Mouse (Mus musculus) myocyte (in vitro differentiated cells): Measurements from ENCODE around the gene Cdc26. TPM values are rescaled to one million over a fixed set of nuclear protein-coding genes. Genes with fewer than 3 reads are reported as not detected.

Experiments used
- H3K27me3 ChIP-seq: one replicate; pipeline ENCODE4 v1.6.1; 2011; ENCODE audit not compliant: control insufficient read depth, insufficient read depth, insufficient read length
- H3K36me3 ChIP-seq: one replicate; pipeline ENCODE4 v1.6.1; 2011; ENCODE audit not compliant: control insufficient read depth, insufficient read depth
- H3K4me2 ChIP-seq: one replicate; pipeline ENCODE4 v1.6.1; 2011; ENCODE audit warnings: low read depth, control low read depth
- H3K4me3 ChIP-seq: one replicate; pipeline ENCODE4 v1.5.1; 2011; ENCODE audit warnings: mild to moderate bottlenecking, control low read depth, moderate library complexity
- H3K79me2 ChIP-seq: one replicate; pipeline ENCODE4 v1.6.1; 2011; ENCODE audit not compliant: control insufficient read depth, insufficient read depth
- H3ac ChIP-seq: one replicate; pipeline ENCODE4 v1.6.1; 2011; ENCODE audit not compliant: control insufficient read depth, insufficient read length
- CEBPB ChIP-seq: IDR thresholded peaks from 2 replicates; pipeline ENCODE4 v1.6.1; 2011; ENCODE audit warnings: mild to moderate bottlenecking, moderate library complexity; ENCODE audit not compliant: poor library complexity, insufficient read depth, severe bottlenecking
- E2F4 ChIP-seq: IDR thresholded peaks from one replicate; pipeline ENCODE4 v1.6.1; 2011; ENCODE audit warnings: mild to moderate bottlenecking, control low read depth, moderate library complexity; ENCODE audit not compliant: insufficient read depth
- MAX ChIP-seq: IDR thresholded peaks from one replicate; pipeline ENCODE4 v1.6.1; 2011; ENCODE audit warnings: low read depth, mild to moderate bottlenecking, control low read depth
- MYOD1 ChIP-seq, 3 experiments: IDR thresholded peaks; one replicate each; pipeline ENCODE4 v1.6.1; 2011; ENCODE audit warnings: control low read depth in 2 of 3, low read depth in 2 of 3, mild to moderate bottlenecking in 2 of 3, moderate library complexity in 1 of 3; ENCODE audit not compliant: insufficient read length in 2 of 3, control insufficient read depth in 1 of 3
- MYOG ChIP-seq, 3 experiments: IDR thresholded peaks; one replicate each; pipeline ENCODE4 v1.6.1; 2011; ENCODE audit warnings: control low read depth in 2 of 3, low read depth in 2 of 3, mild to moderate bottlenecking in 2 of 3; ENCODE audit not compliant: insufficient read length in 2 of 3, control insufficient read depth in 1 of 3, insufficient read depth in 1 of 3
- POLR2A ChIP-seq: IDR thresholded peaks from one replicate; pipeline ENCODE4 v1.6.1; 2011; ENCODE audit warnings: low read depth, mild to moderate bottlenecking, control low read depth, moderate library complexity; ENCODE audit not compliant: insufficient read length
- POLR2AphosphoS2 ChIP-seq: IDR thresholded peaks from one replicate; pipeline ENCODE4 v1.6.1; 2011; ENCODE audit warnings: low read depth, control low read depth; ENCODE audit not compliant: insufficient read length
- REST ChIP-seq: IDR thresholded peaks from one replicate; pipeline ENCODE4 v1.6.1; 2011; ENCODE audit warnings: mild to moderate bottlenecking, control low read depth, moderate library complexity; ENCODE audit not compliant: insufficient read depth, insufficient read length
- SRF ChIP-seq: IDR thresholded peaks from one replicate; pipeline ENCODE4 v1.6.1; 2011; ENCODE audit warnings: low read depth; ENCODE audit not compliant: control insufficient read depth, insufficient read length
- TCF12 ChIP-seq: IDR thresholded peaks from one replicate; pipeline ENCODE4 v1.6.1; 2011; ENCODE audit warnings: mild to moderate bottlenecking, control low read depth; ENCODE audit not compliant: poor library complexity, insufficient read depth, severe bottlenecking
- TCF3 ChIP-seq: IDR thresholded peaks from one replicate; pipeline ENCODE4 v1.6.1; 2011; ENCODE audit warnings: low read depth, control low read depth; ENCODE audit not compliant: insufficient read length
- USF1 ChIP-seq: IDR thresholded peaks from one replicate; pipeline ENCODE4 v1.6.1; 2011; ENCODE audit warnings: low read depth, mild to moderate bottlenecking, control low read depth, moderate library complexity
- polyA plus RNA-seq: library from polyadenylated mRNA; unstranded; fragments of >200 nt; fragmentation: generic; extraction: Trizol; gene quantifications from one replicate; pipeline ENCODE4 v1.2.1, GENCODE M21; 2012; ENCODE audit warnings: missing spikeins

The Cdc26 gene
- polyA plus RNA-seq, 1 experiment, result 49.2 TPM

DNA sequence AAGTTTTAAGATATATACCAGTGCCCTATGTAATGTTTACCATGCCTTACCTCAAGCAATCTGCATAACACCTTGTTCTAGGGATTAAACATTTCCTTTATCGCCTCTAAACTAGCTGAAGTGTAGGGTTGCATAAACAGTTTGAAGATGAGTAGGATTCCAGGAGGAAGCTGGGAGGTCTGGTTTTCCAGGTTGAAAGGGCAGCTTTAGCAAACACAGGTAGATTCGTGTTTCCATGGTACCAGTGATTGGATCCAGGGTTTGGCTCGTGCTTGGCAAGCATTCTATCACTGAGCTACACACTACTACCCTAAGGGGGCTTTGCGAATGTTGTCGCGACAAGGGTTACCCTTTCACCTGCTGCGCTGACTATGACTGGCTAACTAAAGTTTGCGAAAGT is 44.1 kb downstream of the Cdc26 start:
- Histone ChIP-seq H3K36me3 (peaks cover 1% of the 10 kb centered on the region), H3K79me2 (peaks cover 75% of the 10 kb centered on the region), H3ac (no peak overlapping the region), H3K4me2 (no peak overlapping the region), H3K27me3 (no peaks in the 10 kb centered on the region), H3K4me3 (no peak overlapping the region)
- no peak for TF ChIP-seq SRF
- TF ChIP-seq REST, result no peak
- no peak for TF ChIP-seq TCF12
- TF ChIP-seq POLR2A, result no peak
- no peak for TF ChIP-seq MAX
- TF ChIP-seq MYOG (IDR thresholded peaks at IDR 0.05; ENCODE audit: control insufficient read depth in 1 of 3, insufficient read depth in 1 of 3, insufficient read length in 2 of 3, low read depth in 2 of 3), result no peak
- TF ChIP-seq CEBPB, result no peak
- no peak for TF ChIP-seq MYOD1 (IDR thresholded peaks at IDR 0.05; ENCODE audit: control insufficient read depth in 1 of 3, insufficient read length in 2 of 3, low read depth in 2 of 3)

DNA sequence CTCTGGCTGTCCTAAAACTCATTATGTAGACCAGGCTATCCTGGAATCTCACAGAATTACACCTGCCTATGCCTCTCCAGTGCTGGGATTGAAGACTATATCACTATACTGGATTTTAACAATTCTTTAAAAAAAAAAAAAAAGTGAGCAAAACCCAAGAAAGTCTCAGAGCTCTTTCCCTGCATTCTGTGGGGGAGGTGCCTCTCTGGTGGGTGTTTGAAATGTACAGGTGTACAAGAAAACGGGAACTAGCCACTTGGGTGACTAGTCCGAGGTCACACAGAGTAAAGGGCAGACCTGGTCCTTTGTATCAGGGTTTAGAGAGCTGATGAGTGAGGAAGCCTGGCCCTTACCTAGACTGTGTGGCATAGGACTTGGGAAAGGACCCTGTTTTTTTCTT is 46.0 kb downstream of the Cdc26 start:
- Histone ChIP-seq H3K4me2 (no peak overlapping the region), H3K79me2 (peaks cover 82% of the 10 kb centered on the region), H3ac (no peak overlapping the region), H3K36me3 (no peaks in the 10 kb centered on the region), H3K4me3 (peak overlapping the region; percentile 98), H3K27me3 (no peaks in the 10 kb centered on the region)
- TF ChIP-seq POLR2AphosphoS2 (no peak), CEBPB (no peak), POLR2A (no peak), MYOG (IDR thresholded peaks at IDR 0.05; ENCODE audit: control insufficient read depth in 1 of 3, insufficient read depth in 1 of 3, insufficient read length in 2 of 3, low read depth in 2 of 3) (no peak), TCF3 (no peak), USF1 (no peak), REST (no peak), E2F4 (no peak), SRF (no peak), MAX (no peak), MYOD1 (IDR thresholded peaks at IDR 0.05; ENCODE audit: control insufficient read depth in 1 of 3, insufficient read length in 2 of 3, low read depth in 2 of 3) (no peak), TCF12 (no peak)

DNA sequence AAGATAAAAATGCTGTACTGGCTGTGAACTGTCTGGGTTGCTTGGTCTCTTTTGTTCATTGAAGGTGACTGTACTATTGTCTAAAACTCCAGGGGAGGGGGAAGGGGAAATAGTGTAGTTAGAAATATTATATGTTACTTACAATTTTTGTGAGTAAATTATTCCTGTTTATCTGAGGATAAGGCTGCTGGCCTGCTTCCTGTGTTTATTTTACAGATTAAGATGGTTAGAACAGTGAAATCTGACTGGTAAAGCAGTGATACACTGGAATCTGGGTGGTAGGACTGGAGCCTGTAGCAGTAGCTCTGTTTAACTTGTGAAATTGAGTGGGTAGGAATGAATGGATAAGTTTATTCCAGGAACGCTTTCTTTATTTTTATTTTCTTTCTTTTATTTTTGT is 46.4 kb downstream of the Cdc26 start:
- Histone ChIP-seq H3ac (no peak overlapping the region), H3K4me2 (peak overlapping the region; percentile 87), H3K4me3 (peak overlapping the region; percentile 98), H3K79me2 (peaks cover 77% of the 10 kb centered on the region), H3K27me3 (no peaks in the 10 kb centered on the region), H3K36me3 (no peaks in the 10 kb centered on the region)
- TF ChIP-seq MYOD1 (IDR thresholded peaks at IDR 0.05; ENCODE audit: control insufficient read depth in 1 of 3, insufficient read length in 2 of 3, low read depth in 2 of 3) (no peak), USF1 (no peak), SRF (no peak), REST (no peak), CEBPB (no peak), POLR2A (no peak), E2F4 (no peak), POLR2AphosphoS2 (no peak), MAX (no peak), MYOG (IDR thresholded peaks at IDR 0.05; ENCODE audit: control insufficient read depth in 1 of 3, insufficient read depth in 1 of 3, insufficient read length in 2 of 3, low read depth in 2 of 3) (no peak), TCF12 (no peak), TCF3 (no peak)

DNA sequence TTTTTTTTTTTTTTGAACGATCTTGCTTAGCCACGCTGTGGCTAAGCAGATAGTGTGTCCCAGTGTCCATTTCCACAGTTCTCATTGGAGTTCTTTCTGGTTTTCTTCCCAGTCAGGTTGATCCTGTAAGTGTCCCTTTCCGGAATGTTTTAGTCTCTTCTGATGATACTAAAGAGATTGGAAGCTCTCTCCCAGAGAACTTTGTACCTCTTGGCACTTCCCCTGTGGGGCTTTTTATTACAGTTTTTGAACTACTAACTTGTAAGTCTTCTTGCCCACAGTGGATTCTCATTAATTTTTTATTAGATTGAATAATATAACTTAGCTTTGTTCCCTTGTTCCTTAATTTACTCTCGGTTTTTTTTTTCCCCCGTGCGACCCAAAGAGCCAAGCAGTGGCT is 46.9 kb downstream of the Cdc26 start:
- no peaks in the 10 kb centered on the region for H3K27me3 ChIP-seq
- H3K36me3 ChIP-seq, result no peaks in the 10 kb centered on the region
- peak overlapping the region; percentile 83 for H3ac ChIP-seq
- peaks cover 74% of the 10 kb centered on the region for H3K79me2 ChIP-seq
- H3K4me2 ChIP-seq, result peak overlapping the region; percentile 87
- peak overlapping the region; percentile 98 for H3K4me3 ChIP-seq
- TF ChIP-seq USF1 (no peak), POLR2A (no peak), SRF (no peak)

DNA sequence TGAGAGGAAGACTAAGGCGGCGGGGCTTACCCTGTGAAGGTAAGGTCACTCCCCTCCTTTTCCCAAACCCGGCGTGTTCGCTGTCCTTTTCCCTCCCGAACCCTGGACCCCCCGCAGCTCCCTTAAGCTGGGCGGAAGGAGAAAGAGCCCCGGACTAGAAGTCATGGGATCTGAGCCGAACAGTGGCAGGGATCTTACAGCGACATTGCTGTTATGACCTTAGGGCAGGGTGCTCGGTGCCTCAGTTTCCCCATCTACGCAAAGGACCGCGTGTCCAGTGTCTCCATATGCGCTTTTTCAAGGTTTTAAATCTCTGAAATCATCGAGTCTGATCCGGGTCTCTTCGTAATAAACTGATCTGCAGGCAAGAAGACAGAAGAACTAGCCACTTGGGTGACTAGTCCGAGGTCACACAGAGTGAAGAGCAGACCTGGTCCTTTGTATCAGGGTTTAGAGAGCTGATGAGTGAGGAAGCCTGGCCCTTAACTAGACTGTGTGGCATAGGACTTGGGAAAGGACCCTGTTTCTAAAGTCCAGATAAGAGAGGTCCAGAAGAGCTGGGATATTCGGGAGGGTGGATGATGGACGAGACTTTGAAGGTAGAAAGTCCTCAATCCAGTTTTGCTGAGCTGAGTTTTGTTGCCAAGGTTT is 47.5 kb downstream of the Cdc26 start:
- Histone ChIP-seq H3ac (peak overlapping the region; percentile 83), H3K36me3 (no peaks in the 10 kb centered on the region), H3K4me3 (peak overlapping the region; percentile 98), H3K79me2 (peaks cover 74% of the 10 kb centered on the region), H3K27me3 (no peaks in the 10 kb centered on the region), H3K4me2 (peak overlapping the region; percentile 87)
- TF ChIP-seq CEBPB (no peak), SRF (no peak), TCF3 (no peak), E2F4 (no peak), MAX (no peak), TCF12 (no peak), REST (no peak), USF1 (no peak), MYOG (IDR thresholded peaks at IDR 0.05; ENCODE audit: control insufficient read depth in 1 of 3, insufficient read depth in 1 of 3, insufficient read length in 2 of 3, low read depth in 2 of 3) (no peak), POLR2A (no peak), MYOD1 (IDR thresholded peaks at IDR 0.05; ENCODE audit: control insufficient read depth in 1 of 3, insufficient read length in 2 of 3, low read depth in 2 of 3) (no peak), POLR2AphosphoS2 (no peak)
